Mouse (Mus musculus) v-Abl transformed pro-B cells (cell line): ENCODE measurements around the gene Smad6.

Source experiments
- in situ Hi-C, 2 experiments: fragments of 400-800 bp; cut with MboI; formaldehyde crosslinking; loops; one replicate each; pipeline ENCODE4 v1.15.1; 2025; ENCODE audit not compliant: unreplicated experiment in 2 of 2

Gene Smad6

GRCm38 (mm10) chr9:64021853-64022561, at the start of gene Smad6:
TSS of gene Smad6 (minus strand) at chr9:64022059.
- in situ Hi-C loops = loop anchor here in 1 of 2 experiments (5.0 kb wide), 1 partner anchor 65 kb away; no protein-coding TSS in a partner anchor

DNA sequence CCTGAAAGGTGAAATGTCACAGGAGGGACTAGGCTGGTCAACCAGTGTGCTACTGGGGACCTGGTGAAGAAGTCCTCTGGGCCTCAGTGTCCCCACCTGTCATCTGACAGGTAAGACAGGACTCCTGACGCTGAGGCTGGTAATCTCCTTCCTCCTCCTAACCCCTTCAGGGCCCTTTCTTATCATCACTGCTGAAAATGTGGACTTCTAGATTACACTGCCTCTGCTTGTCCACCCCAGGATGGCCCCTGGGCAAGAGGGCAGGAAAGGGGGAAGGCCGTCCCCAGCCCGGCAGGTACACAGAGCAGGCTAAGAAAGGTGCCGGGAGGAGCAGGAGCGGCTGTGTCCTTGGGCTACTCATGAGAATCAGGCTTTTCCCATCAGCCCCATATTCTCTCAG, 48.8 kb upstream of the Smad6 start:
- in situ Hi-C loops = no loop called here

DNA sequence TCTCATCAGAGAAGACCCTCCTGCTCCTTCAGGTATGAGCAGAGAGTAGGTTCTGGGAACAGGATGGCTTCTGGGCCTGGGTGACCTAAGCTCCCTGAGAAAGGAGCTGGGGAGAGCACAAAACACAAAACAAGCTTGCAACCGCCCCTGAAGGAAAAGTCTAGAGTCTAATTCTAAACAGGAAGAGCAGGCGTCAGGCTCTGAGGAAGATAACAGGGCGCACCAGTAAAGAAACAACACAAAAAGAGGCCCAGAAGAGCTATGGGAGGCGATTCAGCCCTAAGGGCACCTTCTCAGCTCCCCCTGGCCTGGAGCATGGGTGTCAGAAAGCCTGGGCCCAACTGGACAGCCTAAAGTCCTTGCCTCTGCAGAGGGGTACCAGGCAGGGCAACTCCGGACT, 47.3 kb upstream of the Smad6 start:
- in situ Hi-C loops = no loop called here

DNA sequence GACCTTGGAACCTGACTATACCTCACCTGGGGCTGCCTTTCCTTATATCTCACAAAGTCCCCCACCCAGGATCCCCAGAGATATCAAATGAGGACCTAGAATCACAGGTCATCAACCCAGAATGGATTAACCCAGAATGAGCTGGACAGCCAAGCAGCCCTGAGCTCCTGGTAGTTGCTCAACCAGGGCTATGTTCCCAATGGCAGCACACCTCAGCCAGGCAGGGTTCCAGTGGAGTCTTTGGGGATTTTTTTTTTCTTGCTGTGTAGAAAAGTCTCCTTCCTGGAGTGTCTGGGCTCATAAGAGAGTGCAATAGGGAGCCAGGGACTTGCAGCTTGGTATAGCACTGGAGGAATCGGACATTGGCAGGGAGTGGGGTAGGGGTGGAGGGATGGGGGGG, 46.7 kb upstream of the Smad6 start:
- in situ Hi-C loops = no loop called here

DNA sequence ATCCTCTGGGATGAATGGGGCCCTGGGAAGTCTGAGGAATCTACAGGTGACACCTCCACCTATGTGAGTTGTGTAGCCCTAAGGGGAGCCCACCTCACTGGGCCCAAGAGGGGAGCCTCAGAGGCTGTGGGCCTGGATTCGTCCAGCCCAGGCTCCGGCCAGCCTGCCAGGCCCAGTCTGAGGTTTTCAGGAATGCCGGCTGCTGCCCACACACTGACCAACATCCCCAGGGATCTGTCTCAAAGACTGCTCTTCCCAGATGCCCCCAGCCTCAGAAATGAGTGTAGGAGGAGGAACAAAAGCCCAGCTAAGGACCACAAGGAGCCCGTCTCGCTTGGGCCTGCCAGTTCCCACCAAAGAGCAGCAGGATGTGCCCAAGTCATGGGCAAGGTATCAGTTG, 45.9 kb upstream of the Smad6 start:
- in situ Hi-C loops = no loop called here

GRCm38 (mm10) chr9:64060033-64060539, 38.2 kb upstream of the Smad6 start:
- in situ Hi-C loops = no loop called here

DNA sequence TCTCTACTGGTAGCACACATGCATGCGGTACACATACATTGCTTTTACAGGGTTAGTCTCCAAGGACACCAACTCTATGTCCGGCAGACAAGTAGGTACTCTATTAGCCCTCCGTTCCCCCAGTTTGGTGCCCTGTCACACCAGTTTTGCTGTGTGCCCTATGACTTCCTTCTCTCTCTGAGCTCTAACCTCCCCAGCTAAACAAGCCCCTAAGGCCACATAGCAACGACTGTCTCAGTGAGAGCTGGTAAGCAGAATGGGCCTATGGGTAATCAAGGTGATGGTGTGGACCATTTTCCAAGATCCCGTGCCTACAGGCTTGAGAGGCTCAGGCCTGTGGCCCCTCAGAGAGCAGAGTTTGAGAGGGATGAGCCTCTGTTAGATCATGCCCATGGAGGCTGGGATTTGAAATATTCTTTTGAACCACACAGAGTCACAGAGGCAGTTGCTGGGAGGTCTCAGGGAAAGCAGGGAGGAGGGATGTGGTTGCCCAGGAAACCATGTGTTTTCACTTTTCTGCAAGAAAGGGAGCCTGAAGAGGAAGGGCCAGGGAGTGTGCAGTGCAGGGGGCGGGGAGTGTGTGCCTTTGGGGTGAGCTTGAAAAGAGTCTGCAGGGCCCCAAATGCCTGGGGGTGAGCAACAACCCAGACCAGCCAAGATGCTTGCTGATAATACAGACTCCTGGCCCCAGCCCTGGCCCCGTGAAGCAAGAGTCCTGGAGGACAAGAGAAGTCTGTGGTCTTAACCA, 36.2 kb upstream of the Smad6 start:
- in situ Hi-C loops = loop anchor here in 1 of 2 experiments (5.0 kb wide), 1 partner anchor 41 kb away; no protein-coding TSS in a partner anchor

- in situ Hi-C loops = loop anchor here in 1 of 2 experiments (5.0 kb wide), 1 partner anchor 38 kb away; no protein-coding TSS in a partner anchor
These were observed 33.3 kb upstream of the Smad6 start for GRCm38 (mm10) chr9:64055162-64055561.

DNA sequence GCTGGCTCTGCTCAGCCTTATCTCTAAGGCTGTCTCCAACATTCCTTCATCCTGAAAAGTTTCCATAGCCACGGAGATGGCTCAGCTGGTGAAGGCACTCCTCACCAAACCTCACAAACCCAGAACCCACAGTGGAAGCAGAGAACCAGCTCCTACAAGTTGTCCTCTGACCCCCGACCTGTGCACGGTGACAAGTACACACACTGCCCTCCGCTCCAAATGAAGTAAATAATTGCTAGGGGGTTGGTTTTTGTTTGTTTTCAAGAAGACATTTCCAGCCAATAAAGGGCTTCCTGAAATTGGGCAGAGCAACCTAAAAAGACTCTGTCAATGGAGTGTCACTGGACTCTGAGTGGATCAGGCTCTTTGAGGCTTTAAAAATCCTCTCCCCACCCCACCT, 31.9 kb upstream of the Smad6 start:
- in situ Hi-C loops = no loop called here

DNA sequence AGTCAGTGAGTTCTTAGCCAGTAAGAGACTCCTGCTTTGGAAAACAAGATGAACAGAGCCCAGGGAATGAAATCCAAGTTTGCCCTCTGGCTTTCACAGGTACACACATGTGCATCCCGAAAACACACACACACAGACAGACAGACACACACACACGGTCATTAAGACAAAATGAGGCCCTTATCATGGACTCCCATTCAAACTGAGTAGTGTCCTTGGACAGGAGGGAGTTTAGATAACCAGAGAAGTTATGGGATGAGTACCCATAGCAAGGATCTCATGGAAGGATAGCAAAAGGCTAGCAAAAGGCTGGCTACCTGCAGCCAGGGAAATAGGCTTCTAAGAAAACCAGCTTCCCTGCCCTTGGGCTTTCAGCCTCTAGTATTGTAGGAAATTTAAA, 29.4 kb upstream of the Smad6 start:
- in situ Hi-C loops = no loop called here

- in situ Hi-C loops = no loop called here
These were observed 28.7 kb upstream of the Smad6 start for GRCm38 (mm10) chr9:64050513-64051065.

DNA sequence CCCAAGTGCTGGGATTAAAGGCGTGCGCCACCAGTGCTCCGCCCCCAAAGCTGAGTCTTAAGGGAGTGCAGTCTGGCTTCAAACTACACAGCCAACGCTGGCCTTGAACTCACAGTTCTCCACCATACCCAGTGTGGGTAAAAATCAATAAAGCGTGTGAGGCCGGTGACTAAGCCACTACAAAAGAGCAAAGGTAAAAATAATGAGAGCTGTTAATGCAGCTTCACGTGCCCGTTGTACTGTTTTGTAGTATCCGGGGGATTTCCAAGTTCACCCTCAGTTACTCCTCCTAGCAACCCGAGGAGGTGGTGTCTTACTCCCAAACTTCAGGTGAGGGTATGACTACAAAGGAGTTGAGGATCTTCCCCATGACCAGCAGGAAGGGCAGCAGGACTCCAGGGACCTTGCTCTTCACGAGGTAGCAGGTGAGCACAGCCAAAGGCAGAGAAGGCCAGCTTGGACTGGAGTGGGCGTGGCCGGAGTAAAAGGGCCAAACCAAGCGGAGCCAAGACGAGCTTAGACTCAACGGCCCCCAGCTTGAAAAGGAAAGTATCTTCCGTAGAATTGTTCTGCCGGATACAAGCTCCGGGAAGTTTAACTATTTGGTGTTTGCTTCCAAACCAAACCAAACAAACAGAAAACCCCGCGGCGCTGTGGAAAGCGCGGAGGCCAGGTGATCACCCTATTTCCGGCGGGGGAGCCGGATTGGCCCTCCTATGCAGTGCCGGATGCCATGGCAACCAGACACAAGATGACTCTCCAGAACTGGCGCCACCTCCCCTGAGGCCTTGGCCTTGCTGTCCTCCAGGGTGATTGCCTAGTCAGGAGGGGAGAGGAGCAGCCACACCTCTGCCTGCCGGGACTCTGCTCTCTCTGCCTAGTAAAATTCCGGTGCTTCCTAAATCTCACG, 27.9 kb upstream of the Smad6 start:
- in situ Hi-C loops = no loop called here

- in situ Hi-C loops = no loop called here
These were observed 23.4 kb upstream of the Smad6 start for GRCm38 (mm10) chr9:64045117-64045890.

- in situ Hi-C loops = no loop called here
These were observed 22.5 kb upstream of the Smad6 start for GRCm38 (mm10) chr9:64044343-64044742.

- in situ Hi-C loops = no loop called here
These were observed 21.1 kb upstream of the Smad6 start for GRCm38 (mm10) chr9:64042911-64043310.

DNA sequence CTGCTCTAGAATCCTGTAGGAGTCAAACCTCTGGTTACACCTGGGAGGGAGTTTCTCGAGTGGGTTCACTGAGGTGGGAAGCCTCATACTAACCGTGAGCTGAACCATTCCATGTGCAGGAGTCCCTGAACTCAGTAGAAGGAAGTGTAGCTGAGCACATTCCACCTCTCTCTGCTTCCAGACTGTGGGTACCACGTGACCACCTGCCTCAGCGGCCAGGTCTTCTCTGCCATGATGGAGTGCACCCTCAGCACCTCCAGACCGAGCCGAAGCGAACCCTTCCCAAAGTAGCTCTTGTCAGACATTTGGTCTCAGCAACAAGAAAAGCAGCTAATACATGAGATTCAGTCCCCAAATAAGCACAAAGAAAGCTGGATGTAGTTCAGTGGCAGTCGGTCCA, 20.4 kb upstream of the Smad6 start:
- in situ Hi-C loops = no loop called here

GRCm38 (mm10) chr9:64029908-64030631, 8.2 kb upstream of the Smad6 start:
- in situ Hi-C loops = no loop called here

DNA sequence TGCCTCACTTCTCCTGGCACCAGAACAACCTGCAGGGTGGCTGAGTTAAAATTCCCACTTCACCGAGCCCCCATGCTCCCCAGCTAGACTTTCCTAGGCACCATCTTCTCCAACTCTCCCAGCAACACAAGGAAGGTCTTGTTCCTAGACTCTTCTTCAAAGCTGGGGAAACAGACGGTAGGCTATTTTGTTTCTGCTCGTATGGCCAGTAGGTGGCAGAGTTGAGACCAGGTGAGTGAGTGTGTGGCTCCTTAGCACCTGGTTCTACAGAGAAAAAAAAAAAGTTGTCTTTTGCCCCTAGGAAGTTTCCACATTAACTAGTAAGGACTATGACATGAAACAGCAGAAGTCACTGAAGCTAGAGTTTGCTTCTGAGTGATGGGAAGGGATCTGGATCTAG, 3.7 kb upstream of the Smad6 start:
- in situ Hi-C loops = no loop called here

DNA sequence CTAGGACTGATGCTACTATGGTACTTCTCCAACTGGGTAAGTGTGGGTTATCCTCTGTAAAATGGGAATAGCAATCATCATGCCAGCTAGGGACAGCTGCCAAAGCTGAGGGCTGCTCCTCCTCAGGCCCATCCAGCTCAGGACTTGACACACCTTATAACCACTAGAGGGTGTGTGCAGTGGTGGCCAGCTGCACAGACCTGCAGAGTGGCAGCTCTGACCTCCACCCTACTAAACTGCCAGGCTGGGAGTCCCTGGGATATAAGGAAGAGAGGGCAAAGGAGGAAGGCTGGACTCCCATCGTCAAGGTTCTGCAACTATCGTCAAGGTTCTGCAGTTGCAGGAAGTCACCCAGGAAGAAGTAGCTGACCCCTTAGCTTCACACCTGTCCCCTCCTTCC, 3.1 kb upstream of the Smad6 start:
- in situ Hi-C loops = loop anchor here in 1 of 2 experiments (5.0 kb wide), 1 partner anchor 62 kb away; no protein-coding TSS in a partner anchor
